Mouse (Mus musculus) adrenal gland, adult 18-20 months (tissue): ENCODE data around the gene Fbxo46. TPM values are rescaled to one million over a fixed set of nuclear protein-coding genes. Genes with fewer than 3 reads are reported as not detected.

Source experiments
- microRNA-seq, 2 experiments: library from miRNA; unstranded; fragments of <30 nt; microRNA quantifications; one replicate each; pipeline ENCODE4 v1.2.0; 2021; ENCODE audit warnings: borderline number of aligned reads in 2 of 2
- total RNA-seq, 2 experiments: library from RNA; stranded (reverse); gene quantifications; 1 replicate in 1 of 2; 2 replicates in 1 of 2; pipeline ENCODE4 v1.2.3; 2021

Fbxo46 gene
- total RNA-seq, 2 experiments from 2014 or later, result 12.6 to 15.4 TPM

Small RNAs within 50 kb of the gene (microRNA-seq; reads per million reads assigned to microRNA genes)
- gene Mir3100 (3.1 to 7.1 reads per million in 2 experiments), gene Mir330 (782 to 998 reads per million in 2 experiments)

Other genes with a start within 250 kb of the Fbxo46 start
- 1 to 10 TPM; 1.1 to 2.8 TPM for gene Pglyrp1, start 248.5 kb upstream of the Fbxo46 start, total RNA-seq
- 10 to 100 TPM in 1 of 2 experiments, 1 to 10 TPM in 1; 9.9 to 10.7 TPM for gene Ccdc61, start 209.4 kb upstream of the Fbxo46 start, total RNA-seq
- gene Nova2, start 194.0 kb upstream of the Fbxo46 start, total RNA-seq, result 1 to 10 TPM; 3.8 to 5.1 TPM
- not detected for gene Nanos2, start 132.5 kb upstream of the Fbxo46 start, total RNA-seq
- gene Mypop, start 128.6 kb upstream of the Fbxo46 start, total RNA-seq, result 10 to 100 TPM in 1 of 2 experiments, 1 to 10 TPM in 1; 9.3 to 12.2 TPM
- gene Irf2bp1, start 115.8 kb upstream of the Fbxo46 start, total RNA-seq, result 10 to 100 TPM; 42.9 to 47.0 TPM
- not detected for gene Foxa3, start 96.3 kb upstream of the Fbxo46 start, total RNA-seq
- 100 to 1,000 TPM in 1 of 2 experiments, 10 to 100 TPM in 1; 92.0 to 105 TPM for gene Sympk, start 95.5 kb upstream of the Fbxo46 start, total RNA-seq
- gene Rsph6a, start 65.2 kb upstream of the Fbxo46 start, total RNA-seq, result not detected
- 10 to 100 TPM; 48.3 to 49.1 TPM for gene Dmwd, start 43.6 kb upstream of the Fbxo46 start, total RNA-seq
- 100 to 1,000 TPM; 127 to 137 TPM for gene Dmpk, start 36.0 kb upstream of the Fbxo46 start, total RNA-seq
- 10 to 100 TPM; 13.0 to 14.7 TPM for gene Six5, start 25.3 kb upstream of the Fbxo46 start, total RNA-seq
- not detected for gene Gm4969, start 1.5 kb upstream of the Fbxo46 start, total RNA-seq
- 10 to 100 TPM; 13.6 to 14.6 TPM for gene Qpctl, start 29.4 kb downstream of the Fbxo46 start, total RNA-seq
- 10 to 100 TPM; 81.7 to 89.5 TPM for gene Snrpd2, start 29.9 kb downstream of the Fbxo46 start, total RNA-seq
- under 1 TPM; 0.60 to 0.70 TPM for gene Gipr, start 46.3 kb downstream of the Fbxo46 start, total RNA-seq
- gene Eml2, start 56.6 kb downstream of the Fbxo46 start, total RNA-seq, result 10 to 100 TPM; 33.9 to 43.9 TPM
- 10 to 100 TPM in 1 of 2 experiments, 1 to 10 TPM in 1; 7.7 to 17.3 TPM for gene Gpr4, start 92.7 kb downstream of the Fbxo46 start, total RNA-seq
- 10 to 100 TPM; 40.8 to 56.7 TPM for gene Opa3, start 108.5 kb downstream of the Fbxo46 start, total RNA-seq
- 10 to 100 TPM; 42.9 to 56.4 TPM for gene Vasp, start 152.0 kb downstream of the Fbxo46 start, total RNA-seq
- gene Ppm1n, start 160.2 kb downstream of the Fbxo46 start, total RNA-seq, result not detected
- 1 to 10 TPM; 5.0 to 8.6 TPM for gene Rtn2, start 162.8 kb downstream of the Fbxo46 start, total RNA-seq
- 10 to 100 TPM; 15.9 to 23.2 TPM for gene Fosb, start 190.2 kb downstream of the Fbxo46 start, total RNA-seq
- gene Ercc1, start 224.9 kb downstream of the Fbxo46 start, total RNA-seq, result 10 to 100 TPM; 31.2 to 41.0 TPM
- 10 to 100 TPM; 13.3 to 13.7 TPM for gene Cd3eap, start 239.6 kb downstream of the Fbxo46 start, total RNA-seq
- gene Ppp1r13l, start 239.9 kb downstream of the Fbxo46 start, total RNA-seq, result 1 to 10 TPM; 5.9 to 6.7 TPM